In the genomic region with DNA sequence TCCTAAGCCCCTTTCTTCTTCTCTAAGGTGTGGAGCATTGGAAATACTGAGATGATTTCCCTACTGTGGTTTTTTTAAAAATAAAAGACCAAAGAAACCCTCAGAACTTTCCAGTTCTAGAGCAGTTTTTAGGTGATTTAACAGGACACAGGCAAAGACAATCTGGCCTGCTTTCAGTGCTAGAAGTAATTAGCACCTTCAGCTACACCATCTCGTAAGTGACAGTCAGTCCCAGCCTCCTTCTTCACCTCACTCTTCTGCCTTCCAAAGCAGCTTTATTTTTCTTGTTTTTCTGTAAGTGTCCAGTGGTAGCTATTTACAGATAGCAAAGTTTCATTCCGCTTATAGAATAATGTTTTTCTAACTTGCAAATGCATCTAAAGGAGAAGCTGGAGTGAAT, we compare ENCODE assay signal across 18 mouse cellular contexts.
"Had no signal": no experiment of that assay in that cellular context is flagged by ENCODE, and none has a peak within 500 bp of the region (broad histone marks: within the 10 kb centered on the region; RNA-seq: fewer than 3 reads in every experiment).

No protein-coding gene starts in this region.

- H3K9me3 ChIP-seq: midbrain, embryonic 10.5 days; midbrain, embryonic 12.5 days; neural tube, embryonic 13.5 days; neural tube, embryonic 15.5 days had no signal

- DNase-seq: lung, adult 18-20 months; lung, embryonic 14.5 days; lung, postnatal 10 days; lung, postnatal 4 days; midbrain, embryonic 14.5 days; retina, postnatal 1 day; right cerebral cortex, postnatal 14 days; right cerebral cortex, postnatal 4 days; spleen, adult 18-20 months; thymus, adult 2 months; thymus, postnatal 25 days; thymus, postnatal 4 days had no signal

- H3K9ac ChIP-seq: lung, embryonic 14.5 days; midbrain, embryonic 12.5 days; neural tube, embryonic 13.5 days; neural tube, embryonic 15.5 days had no signal

- H3K27ac ChIP-seq: midbrain, embryonic 10.5 days; midbrain, embryonic 12.5 days; neural tube, embryonic 13.5 days; neural tube, embryonic 15.5 days had no signal

- H3K4me3 ChIP-seq: midbrain, embryonic 10.5 days; midbrain, embryonic 12.5 days; myocyte; neural tube, embryonic 13.5 days; neural tube, embryonic 15.5 days had no signal

- ATAC-seq: midbrain, embryonic 16.5 days had no signal

- H3K4me1 ChIP-seq: midbrain, embryonic 10.5 days; midbrain, embryonic 12.5 days; neural tube, embryonic 13.5 days; neural tube, embryonic 15.5 days had no signal

- H3K27me3 ChIP-seq: midbrain, embryonic 12.5 days; neural tube, embryonic 13.5 days; neural tube, embryonic 15.5 days had no signal

- H3K4me2 ChIP-seq: lung, embryonic 14.5 days; midbrain, embryonic 12.5 days; neural tube, embryonic 13.5 days; neural tube, embryonic 15.5 days had no signal

- H3K36me3 ChIP-seq: midbrain, embryonic 10.5 days; midbrain, embryonic 12.5 days; neural tube, embryonic 13.5 days; neural tube, embryonic 15.5 days had no signal
